Mouse (Mus musculus): ENCODE data around the gene Crhr2. TPM values are rescaled to one million over a fixed set of nuclear protein-coding genes. Genes with fewer than 3 reads are reported as not detected.

The Crhr2 gene
- polyA plus RNA-seq, 1 experiment from 2014 or later, result not detected

DNA sequence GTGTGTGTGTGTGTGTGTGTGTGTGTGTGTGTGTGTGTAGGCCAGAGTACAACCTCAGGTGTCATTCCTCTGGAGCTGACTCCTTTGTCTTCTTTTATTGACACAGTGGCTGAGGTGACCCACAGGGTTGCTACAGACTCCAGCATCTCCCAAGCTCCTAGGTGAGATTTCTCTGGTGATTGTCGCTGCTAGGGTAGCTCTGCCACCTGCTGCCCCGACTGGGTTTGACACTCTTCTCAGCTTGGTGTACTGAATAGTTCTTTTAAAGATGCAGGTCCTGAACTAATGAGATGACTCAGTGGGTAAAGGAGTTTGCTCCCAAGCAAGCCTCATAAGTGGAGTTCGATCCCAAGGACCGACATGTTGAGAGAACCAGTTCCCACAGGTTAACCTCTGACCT lies 38.8 kb upstream of the Crhr2 start:
- Histone ChIP-seq H3K36me3 (ENCODE audit: control insufficient read depth, insufficient read depth, low read length) (no peaks in the 10 kb centered on the region), H3K27ac (replicated peaks; ENCODE audit: low read depth, low read length) (no peak overlapping the region), H3K27me3 (ENCODE audit: control insufficient read depth, insufficient read depth, low read length) (no peaks in the 10 kb centered on the region), H3K9ac (ENCODE audit: low read length) (no peak overlapping the region), H3K4me2 (ENCODE audit: low read depth, severe bottlenecking) (no peak overlapping the region), H3K4me1 (ENCODE audit: control insufficient read depth, insufficient read depth, low read length) (0 out of 2 replicates have a peak, but pooled peaks cover 3% of the 10 kb centered on the region), H3K4me3 (ENCODE audit: low read depth, low read length) (no peak overlapping the region), H3K9me3 (ENCODE audit: control insufficient read depth, low read length) (no peaks in the 10 kb centered on the region)
- DNase-seq (ENCODE audit: low spot score) (no peak), ATAC-seq (ENCODE audit: insufficient number of reproducible peaks, low FRiP score, low TSS enrichment, low read depth) (no peak)
- 64% methylated on average over 4 of the region's 4 CpGs for WGBS

GRCm38 (mm10) chr6:55169818-55170217 lies 37.0 kb upstream of the Crhr2 start:
- H3K4me3 ChIP-seq (ENCODE audit: low read depth, low read length), result no peak overlapping the region
- DNase-seq (ENCODE audit: low spot score) (no peak), ATAC-seq (ENCODE audit: insufficient number of reproducible peaks, low FRiP score, low TSS enrichment, low read depth) (no peak)
- H3K4me2 ChIP-seq (ENCODE audit: low read depth, severe bottlenecking), result no peak overlapping the region
- H3K36me3 ChIP-seq (ENCODE audit: control insufficient read depth, insufficient read depth, low read length), result no peaks in the 10 kb centered on the region
- no peak overlapping the region for H3K9ac ChIP-seq (ENCODE audit: low read length)
- no peaks in the 10 kb centered on the region for H3K9me3 ChIP-seq (ENCODE audit: control insufficient read depth, low read length)
- 65% methylated on average over 5 of the region's 5 CpGs for WGBS
- H3K27ac ChIP-seq (replicated peaks; ENCODE audit: low read depth, low read length), result no peak overlapping the region
- 0 out of 2 replicates have a peak, but pooled peaks cover 3% of the 10 kb centered on the region for H3K4me1 ChIP-seq (ENCODE audit: control insufficient read depth, insufficient read depth, low read length)
- H3K27me3 ChIP-seq (ENCODE audit: control insufficient read depth, insufficient read depth, low read length), result no peaks in the 10 kb centered on the region

- H3K4me1 ChIP-seq (ENCODE audit: control insufficient read depth, insufficient read depth, low read length), result no peaks in the 10 kb centered on the region
- H3K4me3 ChIP-seq (ENCODE audit: low read depth, low read length), result no peak overlapping the region
- DNase-seq (ENCODE audit: low spot score) (peak; percentile 76), ATAC-seq (ENCODE audit: insufficient number of reproducible peaks, low FRiP score, low TSS enrichment, low read depth) (no peak)
- no peaks in the 10 kb centered on the region for H3K36me3 ChIP-seq (ENCODE audit: control insufficient read depth, insufficient read depth, low read length)
- H3K27me3 ChIP-seq (ENCODE audit: control insufficient read depth, insufficient read depth, low read length), result no peaks in the 10 kb centered on the region
- 55% methylated on average over 7 of the region's 7 CpGs for WGBS
- H3K9ac ChIP-seq (ENCODE audit: low read length), result no peak overlapping the region
- H3K9me3 ChIP-seq (ENCODE audit: control insufficient read depth, low read length), result no peaks in the 10 kb centered on the region
- H3K4me2 ChIP-seq (ENCODE audit: low read depth, severe bottlenecking), result no peak overlapping the region
- H3K27ac ChIP-seq (replicated peaks; ENCODE audit: low read depth, low read length), result no peak overlapping the region
These were observed 34.1 kb upstream of the Crhr2 start for GRCm38 (mm10) chr6:55166777-55167463.

DNA sequence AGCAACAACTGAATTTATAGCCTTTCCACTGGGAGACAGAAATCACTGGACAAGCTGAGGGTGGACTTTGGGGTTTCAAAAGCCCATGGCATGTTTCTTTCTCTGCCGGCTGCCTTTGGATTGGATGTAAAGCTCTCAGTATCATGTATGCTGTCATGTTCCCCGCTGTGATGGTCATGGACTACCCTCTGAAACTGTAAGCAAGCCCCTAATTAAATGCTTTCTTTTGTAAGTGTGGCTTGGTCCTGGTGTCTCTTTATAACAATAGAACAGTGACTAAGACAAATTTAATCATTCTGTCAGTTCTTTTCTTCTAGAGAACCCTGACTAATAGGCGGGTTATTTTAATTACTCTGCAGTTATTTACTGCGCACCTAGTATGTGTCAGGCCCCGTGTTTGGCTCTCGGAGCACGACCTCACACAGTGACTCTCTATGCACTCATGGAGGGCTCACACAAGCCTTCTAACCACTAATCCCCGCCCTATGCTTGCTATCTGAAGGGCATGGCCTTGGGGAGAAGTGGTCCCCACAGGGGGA lies 30.3 kb upstream of the Crhr2 start:
- ATAC-seq (ENCODE audit: insufficient number of reproducible peaks, low FRiP score, low TSS enrichment, low read depth) (no peak), DNase-seq (ENCODE audit: low spot score) (no peak)
- H3K27me3 ChIP-seq (ENCODE audit: control insufficient read depth, insufficient read depth, low read length), result no peaks in the 10 kb centered on the region
- no peak overlapping the region for H3K4me3 ChIP-seq (ENCODE audit: low read depth, low read length)
- H3K4me1 ChIP-seq (ENCODE audit: control insufficient read depth, insufficient read depth, low read length), result no peaks in the 10 kb centered on the region
- 83% methylated on average over 8 of the region's 8 CpGs for WGBS
- H3K27ac ChIP-seq (replicated peaks; ENCODE audit: low read depth, low read length), result no peak overlapping the region
- H3K9ac ChIP-seq (ENCODE audit: low read length), result no peak overlapping the region
- H3K9me3 ChIP-seq (ENCODE audit: control insufficient read depth, low read length), result no peaks in the 10 kb centered on the region
- no peaks in the 10 kb centered on the region for H3K36me3 ChIP-seq (ENCODE audit: control insufficient read depth, insufficient read depth, low read length)
- no peak overlapping the region for H3K4me2 ChIP-seq (ENCODE audit: low read depth, severe bottlenecking)

DNA sequence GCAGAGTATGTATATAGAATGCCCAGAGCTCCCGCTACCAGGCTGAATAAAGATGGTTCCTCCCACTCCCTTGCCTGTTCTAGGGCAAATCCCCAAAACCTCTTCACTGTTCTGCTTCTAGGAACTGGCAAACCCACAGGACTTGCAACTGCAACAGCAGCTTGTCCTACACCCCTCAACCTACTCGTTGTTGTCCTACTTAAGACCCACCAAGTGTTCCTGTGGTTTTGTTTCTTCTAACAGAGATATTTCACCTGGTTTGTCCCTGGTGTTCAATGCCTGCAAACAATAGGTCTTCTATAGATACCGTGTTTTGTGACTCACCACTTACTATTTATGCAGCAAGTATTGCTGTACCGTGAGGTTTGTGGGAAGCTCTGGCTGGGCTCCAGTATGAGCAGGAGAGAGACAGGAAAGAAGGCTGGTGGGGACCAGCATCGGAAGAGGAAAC lies 28.5 kb upstream of the Crhr2 start:
- H3K9ac ChIP-seq (ENCODE audit: low read length), result no peak overlapping the region
- H3K9me3 ChIP-seq (ENCODE audit: control insufficient read depth, low read length), result no peaks in the 10 kb centered on the region
- H3K36me3 ChIP-seq (ENCODE audit: control insufficient read depth, insufficient read depth, low read length), result no peaks in the 10 kb centered on the region
- H3K4me1 ChIP-seq (ENCODE audit: control insufficient read depth, insufficient read depth, low read length), result no peaks in the 10 kb centered on the region
- DNase-seq (ENCODE audit: low spot score), result no peak
- no peak overlapping the region for H3K4me2 ChIP-seq (ENCODE audit: low read depth, severe bottlenecking)
- no peak for ATAC-seq (ENCODE audit: insufficient number of reproducible peaks, low FRiP score, low TSS enrichment, low read depth)
- no peaks in the 10 kb centered on the region for H3K27me3 ChIP-seq (ENCODE audit: control insufficient read depth, insufficient read depth, low read length)
- no peak overlapping the region for H3K4me3 ChIP-seq (ENCODE audit: low read depth, low read length)
- H3K27ac ChIP-seq (replicated peaks; ENCODE audit: low read depth, low read length), result no peak overlapping the region
- WGBS, result 87% methylated on average over 5 of the region's 5 CpGs

- H3K9ac ChIP-seq (ENCODE audit: low read length), result no peak overlapping the region
- no peak overlapping the region for H3K27ac ChIP-seq (replicated peaks; ENCODE audit: low read depth, low read length)
- no peaks in the 10 kb centered on the region for H3K27me3 ChIP-seq (ENCODE audit: control insufficient read depth, insufficient read depth, low read length)
- 60% methylated on average over 1 of the region's 1 CpGs for WGBS
- H3K9me3 ChIP-seq (ENCODE audit: control insufficient read depth, low read length), result no peaks in the 10 kb centered on the region
- H3K36me3 ChIP-seq (ENCODE audit: control insufficient read depth, insufficient read depth, low read length), result no peaks in the 10 kb centered on the region
- no peak overlapping the region for H3K4me3 ChIP-seq (ENCODE audit: low read depth, low read length)
- no peak overlapping the region for H3K4me2 ChIP-seq (ENCODE audit: low read depth, severe bottlenecking)
- no peak for ATAC-seq (ENCODE audit: insufficient number of reproducible peaks, low FRiP score, low TSS enrichment, low read depth)
- no peak for DNase-seq (ENCODE audit: low spot score)
- H3K4me1 ChIP-seq (ENCODE audit: control insufficient read depth, insufficient read depth, low read length), result no peaks in the 10 kb centered on the region
These were observed 26.4 kb upstream of the Crhr2 start for GRCm38 (mm10) chr6:55159256-55159655.

DNA sequence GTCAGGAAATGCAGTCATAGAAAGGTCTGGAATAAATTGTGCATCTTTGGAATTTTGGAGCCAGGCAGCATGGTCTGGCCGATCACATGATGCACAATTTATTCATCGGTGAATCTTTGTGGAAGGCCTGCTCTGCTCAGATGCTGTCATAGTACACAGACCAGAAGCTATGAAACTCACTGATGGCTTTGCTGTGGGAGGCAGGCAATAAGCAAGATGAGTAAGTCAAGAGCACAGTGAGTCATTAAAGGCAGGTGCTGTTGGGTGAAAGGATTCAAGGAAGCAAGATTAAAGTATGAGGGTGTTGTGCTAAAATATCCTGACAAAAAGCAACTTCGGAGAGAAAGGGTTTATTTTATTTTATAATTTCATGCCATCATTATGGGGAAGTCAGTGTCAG lies 19.4 kb upstream of the Crhr2 start:
- Histone ChIP-seq H3K9me3 (ENCODE audit: control insufficient read depth, low read length) (no peaks in the 10 kb centered on the region), H3K4me3 (ENCODE audit: low read depth, low read length) (no peak overlapping the region), H3K4me2 (ENCODE audit: low read depth, severe bottlenecking) (no peak overlapping the region), H3K36me3 (ENCODE audit: control insufficient read depth, insufficient read depth, low read length) (no peaks in the 10 kb centered on the region), H3K27me3 (ENCODE audit: control insufficient read depth, insufficient read depth, low read length) (no peaks in the 10 kb centered on the region), H3K9ac (ENCODE audit: low read length) (no peak overlapping the region), H3K27ac (replicated peaks; ENCODE audit: low read depth, low read length) (no peak overlapping the region), H3K4me1 (ENCODE audit: control insufficient read depth, insufficient read depth, low read length) (no peaks in the 10 kb centered on the region)
- DNase-seq (ENCODE audit: low spot score) (no peak), ATAC-seq (ENCODE audit: insufficient number of reproducible peaks, low FRiP score, low TSS enrichment, low read depth) (no peak)
- WGBS, result 96% methylated on average over 3 of the region's 3 CpGs

DNA sequence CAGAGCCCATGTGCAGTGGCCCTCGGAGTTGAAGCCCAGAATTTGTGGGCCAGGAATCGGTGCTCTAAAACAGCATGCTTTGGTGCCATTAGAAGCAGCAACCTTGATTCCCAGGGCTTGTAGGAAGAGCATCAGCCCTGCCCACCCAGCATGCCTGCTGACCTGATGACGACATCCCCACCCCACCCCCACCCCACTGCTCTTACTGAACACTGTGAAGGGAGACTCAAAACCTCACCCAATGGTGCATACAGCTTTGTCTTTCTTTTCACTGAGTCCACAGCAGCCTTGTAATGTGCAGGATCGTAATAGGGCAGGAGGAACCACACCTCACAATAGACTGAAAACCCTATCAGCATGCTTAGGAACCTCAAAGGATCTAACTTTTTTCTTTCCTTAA lies 13.3 kb upstream of the Crhr2 start:
- Histone ChIP-seq H3K4me3 (ENCODE audit: low read depth, low read length) (no peak overlapping the region), H3K27ac (replicated peaks; ENCODE audit: low read depth, low read length) (no peak overlapping the region), H3K4me2 (ENCODE audit: low read depth, severe bottlenecking) (no peak overlapping the region), H3K36me3 (ENCODE audit: control insufficient read depth, insufficient read depth, low read length) (no peaks in the 10 kb centered on the region), H3K9me3 (ENCODE audit: control insufficient read depth, low read length) (no peaks in the 10 kb centered on the region), H3K4me1 (ENCODE audit: control insufficient read depth, insufficient read depth, low read length) (no peaks in the 10 kb centered on the region), H3K9ac (ENCODE audit: low read length) (no peak overlapping the region), H3K27me3 (ENCODE audit: control insufficient read depth, insufficient read depth, low read length) (no peaks in the 10 kb centered on the region)
- DNase-seq (ENCODE audit: low spot score) (no peak), ATAC-seq (ENCODE audit: insufficient number of reproducible peaks, low FRiP score, low TSS enrichment, low read depth) (no peak)
- 65% methylated on average over 4 of the region's 4 CpGs for WGBS

DNA sequence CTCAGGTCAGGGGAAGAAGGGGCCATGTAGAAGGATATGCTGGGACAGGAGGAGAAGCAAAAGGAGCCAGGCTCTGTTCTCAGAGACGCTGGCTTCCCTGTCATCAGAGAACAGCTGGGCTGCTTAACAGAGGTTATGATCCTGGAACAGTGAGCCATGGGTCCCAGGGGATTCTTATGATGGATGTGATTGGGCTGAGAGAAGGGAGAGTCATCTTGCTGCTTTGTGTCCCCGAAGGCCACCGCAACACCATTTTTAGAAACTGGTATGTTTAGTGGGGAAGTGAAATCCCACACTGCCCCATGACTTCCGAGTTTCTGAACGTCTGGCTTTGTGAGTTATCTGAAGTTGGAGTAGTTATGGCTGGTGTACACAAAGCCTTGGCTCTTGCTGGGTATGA lies 12.5 kb upstream of the Crhr2 start:
- Histone ChIP-seq H3K9ac (ENCODE audit: low read length) (no peak overlapping the region), H3K4me3 (ENCODE audit: low read depth, low read length) (no peak overlapping the region), H3K4me2 (ENCODE audit: low read depth, severe bottlenecking) (no peak overlapping the region), H3K36me3 (ENCODE audit: control insufficient read depth, insufficient read depth, low read length) (no peaks in the 10 kb centered on the region), H3K27me3 (ENCODE audit: control insufficient read depth, insufficient read depth, low read length) (no peaks in the 10 kb centered on the region), H3K27ac (replicated peaks; ENCODE audit: low read depth, low read length) (no peak overlapping the region), H3K4me1 (ENCODE audit: control insufficient read depth, insufficient read depth, low read length) (no peaks in the 10 kb centered on the region), H3K9me3 (ENCODE audit: control insufficient read depth, low read length) (no peaks in the 10 kb centered on the region)
- no peak for DNase-seq (ENCODE audit: low spot score)
- 88% methylated on average over 5 of the region's 5 CpGs for WGBS
- ATAC-seq (ENCODE audit: insufficient number of reproducible peaks, low FRiP score, low TSS enrichment, low read depth), result no peak

Measured in limb, embryonic 11.5 days (tissue).